Mouse (Mus musculus): Measurements from ENCODE around the gene Kansl1.

Kansl1 gene

DNA sequence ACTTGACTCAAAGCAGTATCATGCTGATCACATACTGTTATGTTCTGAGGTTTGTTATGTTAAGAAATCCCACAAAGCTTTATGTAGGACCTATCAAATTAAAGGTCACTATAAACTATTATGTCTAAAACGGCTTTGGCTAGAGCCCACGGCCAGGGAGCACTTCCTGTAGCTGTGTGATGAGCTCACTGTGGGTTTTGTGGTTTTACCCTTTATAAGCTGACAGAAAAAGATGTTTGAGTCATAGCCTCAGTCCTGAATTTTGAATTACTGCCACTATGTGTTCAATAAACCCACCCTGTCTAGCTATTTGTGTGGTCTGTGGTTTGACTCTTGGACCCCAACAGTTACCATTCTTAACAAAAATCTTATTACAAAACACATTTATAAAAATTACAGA lies 106.9 kb downstream of the Kansl1 start:
- DNase-seq: no peak

GRCm38 (mm10) chr11:104346931-104347330 lies 121.7 kb downstream of the Kansl1 start:
- DNase-seq: peak; percentile 63 to 67

GRCm38 (mm10) chr11:104334946-104335345 lies 133.7 kb downstream of the Kansl1 start:
- no peak for DNase-seq

DNA sequence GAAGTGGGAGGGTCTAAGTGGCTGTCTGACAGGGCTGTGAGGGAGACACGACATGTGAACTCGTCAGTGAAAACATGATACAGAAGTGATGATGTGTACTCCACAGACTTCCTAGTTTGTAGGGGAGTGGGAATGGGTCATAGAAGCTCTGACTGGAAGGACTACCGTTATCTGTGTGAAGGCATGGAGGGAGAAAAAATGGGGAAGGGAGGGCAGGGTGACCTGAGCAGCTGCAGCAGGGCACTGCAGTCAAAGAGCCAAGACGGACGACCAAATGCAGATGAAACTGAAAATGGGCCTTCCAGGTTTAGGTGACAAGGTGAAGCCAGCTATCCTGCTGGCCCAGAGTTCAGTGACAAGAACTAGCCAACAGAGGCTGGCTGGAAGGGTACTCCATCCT lies 134.5 kb downstream of the Kansl1 start:
- DNase-seq: no peak

DNA sequence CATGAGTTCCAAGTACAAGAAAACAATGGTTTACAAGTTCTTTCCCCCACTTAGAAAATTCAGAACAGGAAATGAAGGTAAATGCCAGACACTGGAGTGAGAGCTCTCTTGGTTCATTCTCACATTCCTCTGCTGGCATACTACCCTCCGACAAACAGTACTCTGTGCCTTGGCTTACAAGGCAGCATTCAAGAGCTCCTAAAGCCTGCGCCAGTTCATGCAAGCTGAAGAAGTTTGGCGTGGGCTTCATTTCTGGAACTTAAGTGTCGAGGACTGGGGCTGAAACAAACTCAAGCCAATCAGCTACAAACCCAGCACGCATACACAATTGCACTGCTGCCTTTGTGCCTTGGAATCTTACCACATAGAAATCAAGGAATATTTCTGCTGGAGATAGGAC lies 136.6 kb downstream of the Kansl1 start:
- no peak for DNase-seq

DNA sequence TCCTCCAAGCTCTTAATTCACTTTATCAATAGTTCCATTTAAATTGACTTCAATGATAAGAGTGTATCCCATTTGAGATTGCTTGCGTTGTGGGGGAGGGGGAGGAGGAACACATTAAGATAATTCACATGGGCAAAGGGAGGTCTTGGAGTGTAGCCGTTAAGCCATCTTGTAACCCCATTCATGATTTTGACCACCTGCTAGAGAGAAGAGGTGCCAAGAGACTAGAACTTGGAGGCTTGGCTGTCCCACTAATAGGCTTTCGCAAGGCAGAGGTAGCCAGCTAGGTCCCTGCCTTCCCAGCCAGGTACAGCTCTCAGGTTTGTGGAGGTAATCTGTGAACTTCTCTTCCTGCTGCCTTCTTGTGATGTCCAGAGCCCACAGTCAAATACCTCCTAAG lies 137.5 kb downstream of the Kansl1 start:
- DNase-seq: peak; percentile 49 to 55

- no peak for DNase-seq
Measured at GRCm38 (mm10) chr11:104330151-104330550, 138.5 kb downstream of the Kansl1 start.

DNA sequence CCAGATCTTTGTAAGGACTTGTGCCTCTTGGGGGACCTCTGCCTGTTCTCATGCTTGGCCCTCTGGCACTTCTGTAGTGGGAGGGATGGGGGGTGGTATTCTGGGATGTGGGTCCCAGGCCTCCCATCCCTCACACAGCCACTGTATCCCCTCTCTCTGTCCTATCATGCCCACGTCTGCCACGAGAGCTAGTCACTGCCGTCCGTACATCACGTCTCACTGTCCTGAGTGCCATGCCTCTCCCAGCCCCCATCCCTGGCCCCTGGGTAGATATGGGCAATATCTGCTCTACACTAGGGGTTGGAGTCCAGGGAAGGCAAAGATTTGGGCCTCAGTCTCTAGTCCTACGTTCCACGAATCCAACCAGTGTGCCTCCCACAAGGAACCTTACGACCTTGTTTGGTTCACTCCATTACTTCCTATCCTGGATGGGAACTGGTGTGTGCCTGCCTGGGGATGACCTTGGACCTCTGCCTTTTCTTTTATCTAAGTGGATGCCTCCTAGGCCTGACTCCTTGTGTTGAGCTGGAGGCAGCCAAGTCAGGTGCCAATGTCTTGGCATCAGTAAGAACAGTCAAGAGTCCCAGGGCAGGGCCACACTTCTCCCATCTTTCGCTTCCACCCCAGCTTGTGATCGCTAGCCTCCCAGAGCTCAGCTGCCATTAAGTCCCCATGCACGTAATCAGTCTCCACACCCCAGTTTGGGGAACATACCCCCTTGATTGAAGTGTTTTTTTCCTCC lies 139.3 kb downstream of the Kansl1 start:
- DNase-seq: no peak

DNA sequence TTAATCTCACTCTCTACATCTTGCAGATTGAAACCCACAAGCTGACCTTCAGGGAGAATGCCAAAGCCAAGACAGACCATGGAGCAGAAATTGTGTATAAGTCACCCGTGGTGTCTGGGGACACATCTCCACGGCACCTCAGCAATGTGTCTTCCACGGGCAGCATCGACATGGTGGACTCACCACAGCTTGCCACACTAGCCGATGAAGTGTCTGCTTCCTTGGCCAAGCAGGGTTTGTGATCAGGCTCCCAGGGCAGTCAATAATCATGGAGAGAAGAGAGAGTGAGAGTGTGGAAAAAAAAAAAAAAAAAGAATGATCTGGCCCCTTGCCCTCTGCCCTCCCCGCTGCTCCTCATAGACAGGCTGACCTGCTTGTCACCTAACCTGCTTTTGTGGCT lies 140.7 kb downstream of the Kansl1 start:
- DNase-seq: no peak

GRCm38 (mm10) chr11:104327462-104327861 lies 141.2 kb downstream of the Kansl1 start:
- no peak for DNase-seq

DNA sequence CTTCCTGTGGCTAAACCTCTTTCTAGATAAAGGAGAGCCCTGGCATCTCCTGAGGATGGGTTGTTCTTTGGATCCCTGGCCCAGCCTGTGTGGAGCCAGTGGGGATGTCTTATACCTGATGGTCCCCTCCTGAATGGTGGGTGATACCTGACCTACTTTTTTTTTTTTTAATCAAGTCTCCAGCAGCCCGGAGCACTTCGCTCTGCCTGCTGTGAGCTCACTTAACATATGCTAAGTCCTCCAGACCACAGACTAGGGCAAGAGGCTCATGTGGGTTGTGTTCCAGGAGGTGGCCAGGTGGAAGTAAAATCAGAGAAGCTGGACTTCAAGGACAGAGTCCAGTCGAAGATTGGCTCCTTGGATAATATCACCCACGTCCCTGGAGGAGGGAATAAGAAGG lies 146.5 kb downstream of the Kansl1 start:
- no peak for DNase-seq

GRCm38 (mm10) chr11:104320511-104320910 lies 148.2 kb downstream of the Kansl1 start:
- no peak for DNase-seq

GRCm38 (mm10) chr11:104318940-104319781 lies 149.5 kb downstream of the Kansl1 start:
- peak; percentile 72 to 75 for DNase-seq

DNA sequence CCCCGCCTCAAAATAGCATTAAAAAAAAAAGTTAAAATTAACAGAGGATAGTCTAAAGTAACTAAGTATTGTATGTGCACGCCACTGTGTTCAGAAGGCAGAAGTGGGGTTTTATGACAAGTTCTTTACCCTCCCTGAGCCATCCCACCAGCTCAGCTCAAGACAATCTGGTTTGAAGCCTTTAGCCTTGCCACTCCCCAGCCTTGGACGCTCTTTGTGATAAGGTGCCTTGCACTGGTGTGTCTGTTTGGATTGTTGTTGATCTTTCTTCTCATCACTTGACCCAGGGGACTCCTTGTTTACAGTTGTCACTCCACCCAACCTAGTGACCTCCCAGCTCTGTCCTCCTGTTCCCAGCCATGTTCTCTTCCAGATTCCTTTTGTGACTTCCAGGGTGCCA lies 151.0 kb downstream of the Kansl1 start:
- no peak for DNase-seq

GRCm38 (mm10) chr11:104316685-104317400 lies 151.8 kb downstream of the Kansl1 start:
- no peak for DNase-seq

- peak; percentile 90 to 93 for DNase-seq
Measured at GRCm38 (mm10) chr11:104315703-104316102, 153.0 kb downstream of the Kansl1 start.

DNA sequence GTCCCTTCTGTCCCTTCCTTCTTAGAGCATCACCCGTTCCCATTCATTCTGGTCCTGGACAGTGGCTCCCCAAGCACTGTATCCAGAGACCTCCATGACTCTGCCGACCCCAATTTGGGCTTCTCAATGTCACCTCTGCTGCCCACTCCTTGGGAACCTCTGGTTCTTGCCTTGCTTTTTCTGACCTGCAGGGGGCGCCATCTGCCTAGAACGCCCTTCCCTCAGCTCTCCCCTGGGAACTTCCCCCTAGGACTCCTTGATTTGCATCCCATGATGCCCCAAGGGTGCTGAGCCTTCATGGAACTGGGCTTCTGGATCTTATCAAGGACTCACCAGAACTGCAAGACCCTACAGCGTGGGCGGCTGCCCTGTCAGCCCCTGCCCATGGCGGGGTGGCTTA lies 157.0 kb downstream of the Kansl1 start:
- DNase-seq: no peak

- DNase-seq: no peak
Measured at GRCm38 (mm10) chr11:104310226-104310887, 158.3 kb downstream of the Kansl1 start.

GRCm38 (mm10) chr11:104309377-104310225 lies 159.1 kb downstream of the Kansl1 start:
- DNase-seq: no peak

DNA sequence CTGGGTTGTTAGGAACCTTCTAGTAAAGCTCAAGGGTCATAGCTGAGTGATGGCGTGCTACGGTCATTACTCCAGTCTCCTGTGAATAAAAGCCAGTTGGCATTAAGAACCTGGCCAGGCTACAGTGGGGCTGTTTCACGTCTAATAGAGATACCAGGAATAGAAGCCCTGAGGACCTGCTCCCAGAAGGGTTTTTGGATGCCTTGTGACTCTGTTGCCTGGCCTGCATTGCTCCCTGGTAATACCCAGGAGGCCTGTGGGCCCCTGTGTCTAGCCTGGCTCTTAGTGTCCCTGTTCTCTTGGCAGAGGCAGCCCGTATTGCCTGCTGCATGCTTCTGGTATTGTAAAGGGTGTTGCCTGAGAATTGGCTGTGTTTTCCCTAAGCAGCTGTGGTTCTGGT lies 161.5 kb downstream of the Kansl1 start:
- no peak for DNase-seq

- no peak for DNase-seq
Measured at GRCm38 (mm10) chr11:104306483-104306882, 162.2 kb downstream of the Kansl1 start.

GRCm38 (mm10) chr11:104305711-104306110 lies 162.9 kb downstream of the Kansl1 start:
- DNase-seq: no peak
